Mouse (Mus musculus) CD4-positive, CD25-positive, alpha-beta regulatory T cell, adult 9 weeks (primary cell): Measurements from ENCODE around the gene Ccdc13. TPM values are rescaled to one million over a fixed set of nuclear protein-coding genes. Genes with fewer than 3 reads are reported as not detected.

Experiments
- polyA plus RNA-seq: library from polyadenylated mRNA; unstranded; fragments of 100-300 nt; shearing (Covaris generic); gene quantifications from one replicate; pipeline ENCODE4 v1.2.1, GENCODE M21; 2017

Ccdc13 gene
- polyA plus RNA-seq, result not detected

GRCm38 (mm10) chr9:121838829-121839621, at the start of gene Ccdc13:
Ccdc13 (minus strand) TSS chr9:121839461.

GRCm38 (mm10) chr9:121858153-121858488, 18.9 kb upstream of the Ccdc13 start, which contains the start of gene Higd1a:
Higd1a (minus strand) TSS chr9:121858362.

GRCm38 (mm10) chr9:121791757-121792521, 47.3 kb downstream of the Ccdc13 start, which contains the start of gene Hhatl:
Hhatl (minus strand) TSS chr9:121792507.

GRCm38 (mm10) chr9:121777484-121778065, 61.7 kb downstream of the Ccdc13 start, which contains the start of gene Klhl40:
Klhl40 (plus strand) TSS chr9:121777607.

GRCm38 (mm10) chr9:121759091-121760081, 79.9 kb downstream of the Ccdc13 start, which contains the start of gene Zfp651:
Zfp651 (plus strand) TSS chr9:121759330.

Other genes starting within 250 kb of the Ccdc13 start
- gene Lyzl4, start 197.4 kb downstream of the Ccdc13 start, polyA plus RNA-seq, result not detected
- gene Vipr1, start 196.7 kb downstream of the Ccdc13 start, polyA plus RNA-seq, result 8.3 TPM
- 31.7 TPM for gene Sec22c, start 134.0 kb downstream of the Ccdc13 start, polyA plus RNA-seq
- 40.4 TPM for gene Ss18l2, start 129.1 kb downstream of the Ccdc13 start, polyA plus RNA-seq
- 102 TPM for gene Nktr, start 120.3 kb downstream of the Ccdc13 start, polyA plus RNA-seq
- 0.24 TPM for gene Zfp651, start 80.1 kb downstream of the Ccdc13 start, polyA plus RNA-seq
- not detected for gene Klhl40, start 61.9 kb downstream of the Ccdc13 start, polyA plus RNA-seq
- not detected for gene Hhatl, start 47.0 kb downstream of the Ccdc13 start, polyA plus RNA-seq
- 119 TPM for gene Higd1a, start 18.9 kb upstream of the Ccdc13 start, polyA plus RNA-seq
- not detected for gene Ackr2, start 58.9 kb upstream of the Ccdc13 start, polyA plus RNA-seq
- gene Cyp8b1, start 76.8 kb upstream of the Ccdc13 start, polyA plus RNA-seq, result not detected
- not detected for gene Fam198a, start 111.5 kb upstream of the Ccdc13 start, polyA plus RNA-seq
- 0.45 TPM for gene Pomgnt2, start 157.6 kb upstream of the Ccdc13 start, polyA plus RNA-seq